Mouse (Mus musculus): ENCODE data around the gene Cabp1.

Cabp1 gene

GRCm38 (mm10) chr5:115120978-115121377 lies 73.2 kb downstream of the Cabp1 start:
- no peak for DNase-seq

DNA sequence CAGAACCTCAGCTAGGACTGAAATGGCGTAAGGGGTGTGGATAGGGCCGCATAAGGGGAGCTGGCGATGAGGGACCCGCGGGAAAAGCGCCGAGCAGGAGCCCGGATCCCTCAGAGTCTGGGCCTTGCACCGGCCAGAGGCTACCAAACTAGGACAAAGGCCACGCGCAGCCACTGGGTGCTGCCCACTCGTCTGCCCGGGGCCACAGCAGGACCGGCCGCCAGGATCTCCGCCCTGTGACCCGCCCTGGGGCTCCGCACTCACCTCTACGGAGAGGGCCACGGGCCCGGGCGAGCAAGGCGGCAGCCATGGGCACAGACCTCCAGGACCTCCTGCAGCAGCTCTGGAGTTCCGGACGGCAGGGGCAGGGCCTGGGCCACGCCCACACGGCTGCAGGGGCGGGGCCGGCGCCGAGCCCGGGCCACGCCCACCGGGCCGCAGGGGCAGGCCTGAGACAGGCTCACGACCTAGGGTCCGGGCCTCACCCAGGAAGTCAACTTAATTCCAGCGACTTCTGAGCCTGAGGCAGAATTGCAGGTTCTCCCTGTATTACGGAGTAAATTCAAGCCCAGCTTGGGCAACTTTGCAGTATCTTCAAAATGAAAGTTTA lies 75.1 kb downstream of the Cabp1 start, which contains the start of gene Acads:
TSS of gene Acads (minus strand) at position 386 of the 610 bp plus-strand sequence.
- DNase-seq = peak; percentile 82
